Mouse (Mus musculus): Measurements from ENCODE around the gene C1qa. TPM values are rescaled to one million over a fixed set of nuclear protein-coding genes. Genes with fewer than 3 reads are reported as not detected.

C1qa gene
- total and polyA plus RNA-seq, 3 experiments: not detected

GRCm38 (mm10) chr4:136944558-136945350 lies 46.2 kb upstream of the C1qa start:
- Histone ChIP-seq H3K4me3 (replicated peaks in 1 of 3; ENCODE audit: low read depth in 2 of 3, low read length in 2 of 3, poor library complexity in 1 of 3) (no peak overlapping the region), H3K9ac (ENCODE audit: insufficient read depth, low read depth) (no peak overlapping the region), H3K79me2 (replicated peaks; ENCODE audit: control insufficient read depth, extremely low read depth, insufficient read depth, poor library complexity, severe bottlenecking) (no peaks in the 10 kb centered on the region), H3K9me3 (replicated peaks; ENCODE audit: low read length) (peaks cover 6% of the 10 kb centered on the region), H3K27ac (ENCODE audit: insufficient read depth, low read depth) (no peak overlapping the region), H3K4me2 (ENCODE audit: insufficient read depth, low read depth, poor library complexity, severe bottlenecking) (no peak overlapping the region), H3K27me3 (replicated peaks) (peaks cover 96% of the 10 kb centered on the region), H3K4me1 (ENCODE audit: control insufficient read depth in 1 of 2, insufficient read depth in 2 of 2) (no peaks in the 10 kb centered on the region), H3K36me3 (replicated peaks in 1 of 2; ENCODE audit: control insufficient read depth in 1 of 2, insufficient read depth in 1 of 2, low read length in 1 of 2) (no peaks in the 10 kb centered on the region)
- TF ChIP-seq GABPA (IDR thresholded peaks at IDR 0.05; ENCODE audit: insufficient replicate concordance, low read depth, low read length) (no peak), KAT2A (IDR thresholded peaks at IDR 0.05; ENCODE audit: insufficient replicate concordance, low read length) (no peak), MAZ (IDR thresholded peaks at IDR 0.05; ENCODE audit: low read depth, low read length) (no peak), PAX5 (IDR thresholded peaks at IDR 0.05; ENCODE audit: low read length) (no peak), MXI1 (IDR thresholded peaks at IDR 0.05; ENCODE audit: low read depth, low read length) (no peak), POLR2AphosphoS2 (IDR thresholded peaks at IDR 0.05; ENCODE audit: low read depth, low read length) (no peak), POLR2A (IDR thresholded peaks at IDR 0.05; ENCODE audit: low read depth, low read length) (no peak)
- dilution Hi-C loops (cut with MboI; ENCODE audit: extremely low pct_ligation_motif_present, extremely low pct_unique_long_range_greater_than_20kb, low sequenced_read_pairs) (no loop called here), in situ Hi-C loops (cut with MboI; ENCODE audit: low pct_ligation_motif_present, low pct_unique_long_range_greater_than_20kb, low sequenced_read_pairs) (no loop called here)
- DNase-seq (ENCODE audit: extremely low read depth): no peak

DNA sequence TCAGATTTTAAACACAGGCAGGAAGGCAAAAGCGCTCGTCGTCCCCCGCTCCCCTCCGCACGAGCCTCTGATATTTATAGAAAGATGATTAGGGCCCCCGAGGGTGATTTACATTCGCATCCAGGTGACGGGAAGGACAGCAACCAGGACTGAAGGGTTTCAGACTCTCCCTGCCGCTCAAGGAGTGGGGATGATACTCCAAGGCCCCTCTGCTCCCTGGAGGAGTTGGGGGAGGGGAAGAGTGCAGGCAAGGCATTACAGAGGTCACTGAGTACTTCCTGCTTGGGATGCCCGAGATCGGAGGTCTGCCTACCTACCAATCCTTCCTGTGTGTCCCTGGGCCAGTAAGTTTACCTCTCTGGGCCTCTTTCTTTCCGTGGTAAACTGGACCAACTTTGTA lies 44.6 kb upstream of the C1qa start:
- H3K27me3 ChIP-seq (replicated peaks): peaks cover 99% of the 10 kb centered on the region
- H3K27ac ChIP-seq (ENCODE audit: insufficient read depth, low read depth): no peak overlapping the region
- TF ChIP-seq RCOR1 (conservative IDR thresholded peaks at IDR 0.05; ENCODE audit: low read depth, low read length) (no peak), SIN3A (IDR thresholded peaks at IDR 0.05; ENCODE audit: low read length) (no peak), CHD2 (IDR thresholded peaks at IDR 0.05; ENCODE audit: low read length) (no peak), MEF2A (IDR thresholded peaks at IDR 0.05; ENCODE audit: borderline replicate concordance, low read depth, low read length) (no peak), PAX5 (IDR thresholded peaks at IDR 0.05; ENCODE audit: low read length) (no peak), MAX (IDR thresholded peaks at IDR 0.05; ENCODE audit: low read length) (no peak), NELFE (IDR thresholded peaks at IDR 0.05; ENCODE audit: low read depth, low read length) (no peak), TCF12 (IDR thresholded peaks at IDR 0.05; ENCODE audit: low read depth, low read length) (no peak), JUN (IDR thresholded peaks at IDR 0.05; ENCODE audit: insufficient read depth, low read depth, low read length) (no peak), MYC (IDR thresholded peaks at IDR 0.05; ENCODE audit: low read depth, low read length) (no peak), E2F4 (IDR thresholded peaks at IDR 0.05; ENCODE audit: insufficient replicate concordance, low read depth, low read length) (no peak), GABPA (IDR thresholded peaks at IDR 0.05; ENCODE audit: insufficient replicate concordance, low read depth, low read length) (no peak), JUND (conservative IDR thresholded peaks at IDR 0.05; ENCODE audit: low read depth, low read length) (no peak), NRF1 (IDR thresholded peaks at IDR 0.05; ENCODE audit: low read depth, low read length) (no peak), USF1 (IDR thresholded peaks at IDR 0.05; ENCODE audit: low read depth, low read length) (no peak), ZC3H11A (IDR thresholded peaks at IDR 0.05; ENCODE audit: low read depth, low read length) (no peak), POLR2A (IDR thresholded peaks at IDR 0.05; ENCODE audit: low read depth, low read length) (no peak)
- H3K4me2 ChIP-seq (ENCODE audit: insufficient read depth, low read depth, poor library complexity, severe bottlenecking): no peak overlapping the region
- DNase-seq (ENCODE audit: extremely low read depth): no peak
- no peaks in the 10 kb centered on the region for H3K36me3 ChIP-seq (replicated peaks in 1 of 2; ENCODE audit: control insufficient read depth in 1 of 2, insufficient read depth in 1 of 2, low read length in 1 of 2)
- H3K79me2 ChIP-seq (replicated peaks; ENCODE audit: control insufficient read depth, extremely low read depth, insufficient read depth, poor library complexity, severe bottlenecking): no peaks in the 10 kb centered on the region
- H3K9me3 ChIP-seq (replicated peaks; ENCODE audit: low read length): peaks cover 6% of the 10 kb centered on the region
- H3K9ac ChIP-seq (ENCODE audit: insufficient read depth, low read depth): no peak overlapping the region
- dilution Hi-C loops (cut with MboI; ENCODE audit: extremely low pct_ligation_motif_present, extremely low pct_unique_long_range_greater_than_20kb, low sequenced_read_pairs): no loop called here
- no peaks in the 10 kb centered on the region for H3K4me1 ChIP-seq (ENCODE audit: control insufficient read depth in 1 of 2, insufficient read depth in 2 of 2)
- no peak overlapping the region for H3K4me3 ChIP-seq (replicated peaks in 1 of 3; ENCODE audit: low read depth in 2 of 3, low read length in 2 of 3, poor library complexity in 1 of 3)
- in situ Hi-C loops (cut with MboI; ENCODE audit: low pct_ligation_motif_present, low pct_unique_long_range_greater_than_20kb, low sequenced_read_pairs): no loop called here
